Comparison of ENCODE assay signal across 21 mouse cellular contexts in genomic region chr13:39266024-39266423, GRCm38 (mm10).
DNase-seq lines count a peak whose midpoint lies in the region; ATAC-seq and TF ChIP-seq lines count a peak whose summit lies in the region.
"Had no signal": no experiment of that assay in that cellular context is flagged by ENCODE, and none has a peak within 500 bp of the region (broad histone marks: within the 10 kb centered on the region; RNA-seq: fewer than 3 reads in every experiment).

No protein-coding gene starts in this region.

- no peaks in the 10 kb centered on the region for H3K9me3 ChIP-seq in kidney, embryonic 15.5 days (replicated peaks)
- no peaks in the 10 kb centered on the region for H3K9me3 ChIP-seq in kidney, embryonic 16.5 days (ENCODE audit: low read length)
- H3K9me3 ChIP-seq in kidney, postnatal 0 days (replicated peaks; ENCODE audit: low read length), result no peaks in the 10 kb centered on the region

- 31% methylated on average over 5 of the region's 5 CpGs for WGBS in kidney, embryonic 15.5 days
- WGBS in kidney, embryonic 16.5 days, result 25% methylated on average over 5 of the region's 5 CpGs
- 23% methylated on average over 5 of the region's 5 CpGs for WGBS in kidney, postnatal 0 days

- TF ChIP-seq CTCF in kidney, postnatal 0 days (IDR thresholded peaks at IDR 0.05; ENCODE audit: low read depth), result no peak

- H3K9ac ChIP-seq in kidney, embryonic 15.5 days, result no peak overlapping the region
- no peak overlapping the region for H3K9ac ChIP-seq in kidney, embryonic 16.5 days (replicated peaks; ENCODE audit: low read length)
- no peak overlapping the region for H3K9ac ChIP-seq in kidney, postnatal 0 days (ENCODE audit: low read depth, low read length)

- H3K4me1 ChIP-seq in kidney, embryonic 15.5 days, result no peaks in the 10 kb centered on the region
- no peaks in the 10 kb centered on the region for H3K4me1 ChIP-seq in kidney, embryonic 16.5 days (ENCODE audit: insufficient read depth, low read length)
- H3K4me1 ChIP-seq in kidney, postnatal 0 days (replicated peaks; ENCODE audit: insufficient read depth, low read length), result 0 out of 2 replicates have a peak, but pooled peaks cover 3% of the 10 kb centered on the region

- H3K27ac ChIP-seq in kidney, embryonic 15.5 days, result no peak overlapping the region
- H3K27ac ChIP-seq in kidney, embryonic 16.5 days (ENCODE audit: low read length), result peak overlapping the region; percentile 12; the same call in 1 of the 2 replicates
- H3K27ac ChIP-seq in kidney, postnatal 0 days, result no peak overlapping the region

- H3K4me3 ChIP-seq in kidney, embryonic 15.5 days (replicated peaks), result no peak overlapping the region
- H3K4me3 ChIP-seq in kidney, embryonic 16.5 days (ENCODE audit: low read length), result no peak overlapping the region
- no peak overlapping the region for H3K4me3 ChIP-seq in kidney, postnatal 0 days (replicated peaks; ENCODE audit: low read depth, low read length)

- peak; percentile 77 for ATAC-seq in kidney, embryonic 15.5 days (replicated peaks; ENCODE audit: low FRiP score)
- ATAC-seq in kidney, embryonic 16.5 days (ENCODE audit: low FRiP score, low TSS enrichment), result peak; percentile 57; the same call in 1 of the 2 replicates
- no peak for ATAC-seq in kidney, postnatal 0 days (replicated peaks; ENCODE audit: low FRiP score, low read depth)
- ATAC-seq: activated CD4-positive, CD25-positive, alpha-beta regulatory T cell, adult 4 months; CD4-positive, CD25-positive, alpha-beta regulatory T cell, adult 4 months; Patski had no signal

- no peak for DNase-seq in kidney, adult 9 months
- DNase-seq in kidney, postnatal 4 days, result no peak
- peak; percentile 36 for DNase-seq in kidney, postnatal 0 days (ENCODE audit: low spot score)
- DNase-seq in kidney, postnatal 36 days, result no peak
- DNase-seq: adrenal gland, adult 2 months; adrenal gland, adult 8-10 months; adrenal gland, postnatal 10 days; adrenal gland, postnatal 14 days; adrenal gland, postnatal 25 days; adrenal gland, postnatal 36 days; B cell, adult 2 months; cerebellum, adult 11 months; cerebellum, adult 11-12 months; cerebellum, adult 18-20 months had no signal

- no peaks in the 10 kb centered on the region for H3K36me3 ChIP-seq in kidney, embryonic 15.5 days
- no peaks in the 10 kb centered on the region for H3K36me3 ChIP-seq in kidney, embryonic 16.5 days (ENCODE audit: insufficient read depth, low read length)
- no peaks in the 10 kb centered on the region for H3K36me3 ChIP-seq in kidney, postnatal 0 days (ENCODE audit: insufficient read depth, low read length)
- H3K36me3 ChIP-seq: G1E had no signal

- H3K4me2 ChIP-seq in kidney, embryonic 15.5 days, result no peak overlapping the region
- no peak overlapping the region for H3K4me2 ChIP-seq in kidney, embryonic 16.5 days (replicated peaks; ENCODE audit: low read depth, low read length)
- no peak overlapping the region for H3K4me2 ChIP-seq in kidney, postnatal 0 days (ENCODE audit: low read length)

- no peaks in the 10 kb centered on the region for H3K27me3 ChIP-seq in kidney, embryonic 15.5 days
- H3K27me3 ChIP-seq in kidney, embryonic 16.5 days (ENCODE audit: insufficient read depth, low read length), result no peaks in the 10 kb centered on the region
- H3K27me3 ChIP-seq in kidney, postnatal 0 days (ENCODE audit: insufficient read depth, low read length), result no peaks in the 10 kb centered on the region
- H3K27me3 ChIP-seq: CH12.LX had no signal
